Mouse (Mus musculus) testis, adult 2 months (tissue): ENCODE measurements around the gene Emg1. TPM values are rescaled to one million over a fixed set of nuclear protein-coding genes. Genes with fewer than 3 reads are reported as not detected.

Experiments
- H3K27ac ChIP-seq: fragments of 200-500 bp; 2 replicates; pipeline ENCODE4 v1.5.1; 2012; ENCODE audit warnings: low read depth, low read length; ENCODE audit not compliant: control insufficient read depth, insufficient read depth
- H3K27me3 ChIP-seq: fragments of 200-500 bp; 2 replicates; pipeline ENCODE4 v1.6.1; 2012; ENCODE audit warnings: mild to moderate bottlenecking, low read length, moderate library complexity; ENCODE audit not compliant: control insufficient read depth, insufficient read depth
- H3K36me3 ChIP-seq: fragments of 200-500 bp; 2 replicates; pipeline ENCODE4 v1.6.1; 2012; ENCODE audit warnings: mild to moderate bottlenecking, low read length; ENCODE audit not compliant: control insufficient read depth, insufficient read depth
- H3K4me1 ChIP-seq: fragments of 200-500 bp; 2 replicates; pipeline ENCODE4 v1.6.1; 2012; ENCODE audit warnings: low read length; ENCODE audit not compliant: control insufficient read depth, insufficient read depth
- H3K4me3 ChIP-seq: fragments of 200-500 bp; 2 replicates; pipeline ENCODE4 v1.5.1; 2012; ENCODE audit warnings: low read depth, mild to moderate bottlenecking, low read length, moderate library complexity, mixed read lengths; ENCODE audit not compliant: control insufficient read depth
- CTCF ChIP-seq: fragments of 200-500 bp; IDR thresholded peaks from 2 replicates; pipeline ENCODE4 v1.5.1; 2012; ENCODE audit warnings: low read depth, mild to moderate bottlenecking, inconsistent platforms, low read length, moderate library complexity; ENCODE audit not compliant: control insufficient read depth, insufficient read depth, insufficient replicate concordance
- POLR2A ChIP-seq: fragments of 200-500 bp; IDR thresholded peaks from 2 replicates; pipeline ENCODE4 v1.6.1; 2012; ENCODE audit warnings: low read depth, mild to moderate bottlenecking, inconsistent platforms, low read length, moderate library complexity; ENCODE audit not compliant: control insufficient read depth
- polyA plus RNA-seq: library from polyadenylated mRNA; depleted of rRNA; stranded (reverse); fragments of >200 nt; gene quantifications from 2 replicates; pipeline ENCODE4 v1.2.3, GENCODE M21; 2012

Gene Emg1
- polyA plus RNA-seq, 1 experiment, result 44.1 TPM

GRCm38 (mm10) chr6:124718703-124719102, 6.7 kb upstream of the Emg1 start:
- Histone ChIP-seq H3K27ac (no peak overlapping the region), H3K4me3 (no peak overlapping the region), H3K4me1 (peaks cover 10% of the 10 kb centered on the region), H3K27me3 (no peaks in the 10 kb centered on the region), H3K36me3 (no peaks in the 10 kb centered on the region)
- TF ChIP-seq POLR2A (no peak), CTCF (no peak)

GRCm38 (mm10) chr6:124717968-124718367, 6.0 kb upstream of the Emg1 start:
- no peaks in the 10 kb centered on the region for H3K27me3 ChIP-seq
- peak overlapping the region; percentile 12 for H3K4me3 ChIP-seq
- TF ChIP-seq CTCF (no peak), POLR2A (no peak)
- no peaks in the 10 kb centered on the region for H3K36me3 ChIP-seq
- H3K4me1 ChIP-seq, result peaks cover 11% of the 10 kb centered on the region
- H3K27ac ChIP-seq, result no peak overlapping the region

- Histone ChIP-seq H3K4me3 (no peak overlapping the region), H3K4me1 (peaks cover 16% of the 10 kb centered on the region), H3K27ac (no peak overlapping the region), H3K36me3 (no peaks in the 10 kb centered on the region), H3K27me3 (no peaks in the 10 kb centered on the region)
- peak; percentile 42; the same call in 1 of the 2 replicates for TF ChIP-seq CTCF
- no peak for TF ChIP-seq POLR2A
These were observed 5.0 kb upstream of the Emg1 start for GRCm38 (mm10) chr6:124716864-124717490.

- Histone ChIP-seq H3K27ac (no peak overlapping the region; the same call in 1 of the 2 replicates), H3K4me1 (peaks cover 13% of the 10 kb centered on the region), H3K36me3 (no peaks in the 10 kb centered on the region; the same call in 1 of the 2 replicates), H3K4me3 (peak overlapping the region; percentile 93), H3K27me3 (no peaks in the 10 kb centered on the region)
- TF ChIP-seq CTCF (no peak), POLR2A (no peak)
These were observed 940 bp upstream of the Emg1 start for GRCm38 (mm10) chr6:124712918-124713317.

DNA sequence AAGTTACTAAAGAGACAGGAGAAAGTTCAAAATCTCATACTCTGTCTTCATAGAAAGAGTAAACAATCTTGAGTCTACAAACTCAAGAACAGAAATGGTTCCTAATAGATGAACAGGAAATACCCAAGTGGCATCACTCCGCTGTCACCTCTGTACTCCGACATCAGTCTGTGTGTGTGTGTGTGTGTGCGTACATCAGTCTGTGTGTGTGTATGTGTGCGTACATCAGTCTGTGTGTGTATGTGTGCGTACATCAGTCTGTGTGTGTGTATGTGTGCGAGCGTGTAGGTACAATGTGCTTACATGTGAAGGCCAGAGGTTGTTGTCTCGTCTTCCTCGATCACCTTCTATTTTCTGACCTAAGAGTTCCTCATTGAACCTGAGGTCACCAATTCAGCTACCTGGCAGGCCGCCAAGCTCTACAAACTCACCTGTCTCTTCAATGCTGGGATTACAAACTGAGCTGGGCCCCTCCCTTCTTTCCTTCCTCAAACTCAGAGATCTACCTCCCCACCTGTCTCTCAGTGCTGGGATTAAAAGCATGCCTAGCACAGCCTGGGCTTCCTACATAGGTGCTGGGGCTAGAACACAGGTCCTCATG, 3.6 kb downstream of the Emg1 start:
- no peak overlapping the region for H3K27ac ChIP-seq
- no peak overlapping the region for H3K4me3 ChIP-seq
- no peaks in the 10 kb centered on the region for H3K27me3 ChIP-seq
- peaks cover 2% of the 10 kb centered on the region for H3K36me3 ChIP-seq
- H3K4me1 ChIP-seq, result peaks cover 11% of the 10 kb centered on the region
- no peak for TF ChIP-seq POLR2A

- Histone ChIP-seq H3K27me3 (no peaks in the 10 kb centered on the region), H3K27ac (no peak overlapping the region), H3K36me3 (peaks cover 5% of the 10 kb centered on the region), H3K4me3 (no peak overlapping the region), H3K4me1 (peaks cover 4% of the 10 kb centered on the region)
- TF ChIP-seq POLR2A (no peak), CTCF (no peak)
These were observed 5.8 kb downstream of the Emg1 start for GRCm38 (mm10) chr6:124706061-124706627.

DNA sequence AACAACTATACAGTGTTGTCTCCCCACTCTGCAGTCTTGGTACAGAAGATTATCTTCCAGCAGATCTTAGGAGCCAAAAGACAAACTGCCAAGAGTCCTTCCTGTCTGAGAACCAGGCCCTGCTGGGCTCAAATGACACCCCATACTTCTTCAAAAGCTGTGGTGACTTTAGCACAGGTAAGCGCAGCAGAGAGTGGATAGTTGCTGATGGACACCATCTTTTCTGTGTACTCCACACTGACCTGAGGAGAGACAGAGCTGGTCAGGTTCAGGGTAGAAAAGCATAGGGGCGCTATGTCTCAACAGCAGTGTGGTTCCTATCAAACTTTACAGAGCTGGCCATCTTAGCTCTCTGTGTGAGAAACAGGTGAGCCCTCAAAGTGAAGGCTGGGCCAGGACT, 7.6 kb downstream of the Emg1 start:
- peaks cover 4% of the 10 kb centered on the region for H3K4me1 ChIP-seq
- peaks cover 8% of the 10 kb centered on the region for H3K36me3 ChIP-seq
- TF ChIP-seq CTCF, result no peak
- TF ChIP-seq POLR2A, result no peak
- H3K27me3 ChIP-seq, result no peaks in the 10 kb centered on the region
- no peak overlapping the region for H3K4me3 ChIP-seq
- H3K27ac ChIP-seq, result no peak overlapping the region

- H3K4me3 ChIP-seq, result no peak overlapping the region
- H3K27me3 ChIP-seq, result no peaks in the 10 kb centered on the region
- TF ChIP-seq CTCF, result no peak
- TF ChIP-seq POLR2A, result no peak
- H3K27ac ChIP-seq, result no peak overlapping the region
- H3K36me3 ChIP-seq, result peaks cover 8% of the 10 kb centered on the region
- peaks cover 7% of the 10 kb centered on the region for H3K4me1 ChIP-seq
These were observed 8.2 kb downstream of the Emg1 start for GRCm38 (mm10) chr6:124703789-124704188.
